Mouse (Mus musculus) monocyte, adult 2 months (primary cell): ENCODE results near the gene Tmprss5.

Experiments used
- DNase-seq, 2 experiments: peaks; one replicate each; pipeline ENCODE4 v3.0.0; 2022; ENCODE audit warnings: low spot score in 2 of 2, low read depth in 1 of 2

Gene Tmprss5

DNA sequence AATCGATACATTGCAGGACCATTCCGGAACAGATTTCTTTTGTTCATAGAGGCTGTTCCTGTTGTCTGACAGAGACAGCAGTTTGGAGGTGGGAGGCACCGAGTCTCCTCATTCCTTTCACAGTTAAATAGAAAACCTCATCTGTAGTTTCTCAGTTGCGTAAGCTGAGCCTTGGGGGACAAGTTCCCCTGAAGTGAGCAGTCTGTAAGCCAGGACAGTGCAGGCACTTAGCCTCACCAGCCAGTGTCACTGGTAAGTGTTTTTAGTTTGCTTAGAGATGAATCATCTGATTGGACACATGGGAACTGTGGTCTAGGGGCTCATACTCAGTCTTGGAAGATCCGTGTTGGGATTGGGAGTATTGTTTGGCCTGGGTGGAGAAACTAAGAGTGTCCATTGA is at the start of gene Tmprss5:
TSS of gene Tmprss5 (plus strand) at position 154 of the 400 bp plus-strand sequence.
- no peak for DNase-seq

DNA sequence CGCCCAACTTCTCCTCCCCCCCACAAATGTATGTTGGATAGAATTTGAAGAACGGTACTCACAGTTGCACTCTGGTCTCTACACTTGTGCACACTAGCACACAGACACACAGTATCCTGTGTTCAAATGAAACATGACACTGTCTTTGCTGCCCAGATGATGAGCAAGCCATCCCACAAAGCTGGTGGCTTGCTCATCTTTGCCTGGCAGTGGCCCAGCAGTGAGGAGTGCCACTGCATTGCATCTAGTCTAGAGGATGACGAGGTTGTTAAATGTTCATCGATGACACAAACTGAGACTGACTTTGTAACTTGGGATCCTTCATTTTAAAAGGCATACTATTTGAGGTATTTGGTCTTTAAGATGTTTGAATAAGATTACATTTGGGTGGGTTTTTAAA is 46.3 kb upstream of the Tmprss5 start:
- DNase-seq = no peak

DNA sequence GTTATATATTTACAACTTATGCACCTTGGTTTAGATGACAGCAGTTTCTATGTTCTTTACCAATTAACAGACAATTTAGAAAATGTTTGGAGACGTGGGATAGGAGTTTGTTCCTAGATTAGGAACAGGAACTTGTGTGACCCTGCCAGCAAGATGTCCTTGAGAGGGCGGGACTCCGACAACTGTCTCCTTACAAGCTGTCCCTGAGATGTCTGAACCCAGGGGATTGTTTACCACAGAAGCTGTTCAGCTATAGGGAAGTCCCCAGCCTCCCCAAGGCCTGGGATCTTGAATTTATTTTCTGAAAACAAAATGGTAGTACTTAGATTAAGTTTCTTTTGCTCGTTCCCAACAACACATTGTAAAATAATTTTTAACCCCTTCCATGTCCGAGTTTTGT is 30.2 kb upstream of the Tmprss5 start:
- DNase-seq = no peak

DNA sequence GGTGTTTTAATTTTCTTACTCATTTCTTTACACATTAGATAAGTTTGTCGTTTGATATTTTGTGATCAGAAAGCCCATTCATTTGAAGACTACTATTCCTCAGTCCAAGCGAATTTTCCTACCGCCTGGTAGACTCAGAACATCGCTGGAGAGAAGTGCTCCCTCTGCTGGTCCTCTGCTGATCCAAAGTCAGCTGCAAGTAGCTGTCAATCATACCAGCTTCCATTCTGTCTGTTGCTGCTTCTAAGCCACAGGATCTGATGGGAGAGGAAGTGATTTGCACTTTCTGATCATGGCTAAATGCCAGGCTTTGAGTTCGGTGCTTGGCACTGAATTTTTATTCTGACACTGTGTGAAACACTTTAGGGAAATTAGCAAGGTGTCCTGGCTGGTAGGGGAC is 29.7 kb upstream of the Tmprss5 start:
- peak; percentile 39 to 42 for DNase-seq

DNA sequence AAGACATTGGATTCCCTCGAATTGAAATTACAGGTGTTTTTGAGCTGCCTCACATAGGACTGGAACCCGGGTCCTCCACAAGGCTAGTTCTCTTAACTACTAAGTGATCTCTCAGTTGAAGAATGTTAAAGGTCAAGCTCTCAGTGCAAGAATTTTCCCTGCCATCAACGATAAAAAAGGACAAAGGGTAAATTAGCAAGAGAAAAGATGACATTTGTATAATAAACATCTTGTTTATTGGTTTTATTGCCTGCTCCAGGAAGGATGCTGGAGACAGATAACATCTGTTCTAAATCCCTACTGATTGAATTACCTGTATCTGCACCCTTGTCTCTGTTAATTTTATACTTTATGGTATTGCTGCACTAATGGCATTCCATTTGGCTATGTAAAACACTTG is 27.0 kb upstream of the Tmprss5 start:
- DNase-seq = no peak

DNA sequence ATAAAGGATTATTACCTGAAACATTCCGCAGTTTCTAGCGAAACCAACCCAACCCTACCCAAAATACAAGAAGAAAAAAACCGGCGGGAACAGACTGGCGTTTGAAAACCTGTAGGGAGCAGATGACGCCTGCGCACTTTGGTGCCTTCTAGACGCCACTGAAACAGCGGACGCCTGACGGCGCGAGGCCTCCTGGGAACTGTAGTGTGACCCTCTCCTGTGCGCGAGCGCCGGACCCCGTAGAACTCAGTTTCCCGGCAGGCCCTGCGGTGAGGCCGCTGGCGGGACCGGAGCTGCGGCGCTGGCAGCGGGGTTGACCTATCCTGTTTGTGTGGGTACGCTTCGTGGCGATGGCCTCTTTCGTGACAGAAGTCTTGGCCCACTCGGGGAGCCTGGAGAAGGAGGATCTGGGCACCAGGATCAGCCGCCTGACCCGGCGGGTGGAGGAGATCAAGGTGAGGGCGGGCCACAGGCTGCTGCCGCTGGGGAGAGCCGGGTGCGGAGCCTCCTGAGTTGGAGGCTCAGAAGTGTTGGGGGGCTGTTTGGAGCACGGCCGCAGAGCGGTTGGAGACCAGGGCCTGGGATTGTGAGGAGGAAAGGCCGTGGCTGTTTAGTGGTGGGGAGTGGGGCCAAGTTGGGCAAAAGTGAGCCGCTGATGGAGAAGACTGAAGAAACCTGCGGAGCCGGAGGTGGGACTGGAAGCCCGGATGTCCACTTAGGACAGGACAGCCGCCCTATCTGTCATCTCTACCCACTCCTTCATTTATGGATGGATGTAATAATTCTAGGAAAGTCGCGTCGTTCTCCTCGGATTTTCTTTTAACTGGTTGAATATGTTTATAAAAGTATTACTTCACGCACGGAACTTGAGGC is 25.5 kb upstream of the Tmprss5 start, which contains the start of gene Zw10:
TSS of gene Zw10 (plus strand) at position 281 of the 873 bp plus-strand sequence.
- peak; percentile 77 to 84 for DNase-seq

DNA sequence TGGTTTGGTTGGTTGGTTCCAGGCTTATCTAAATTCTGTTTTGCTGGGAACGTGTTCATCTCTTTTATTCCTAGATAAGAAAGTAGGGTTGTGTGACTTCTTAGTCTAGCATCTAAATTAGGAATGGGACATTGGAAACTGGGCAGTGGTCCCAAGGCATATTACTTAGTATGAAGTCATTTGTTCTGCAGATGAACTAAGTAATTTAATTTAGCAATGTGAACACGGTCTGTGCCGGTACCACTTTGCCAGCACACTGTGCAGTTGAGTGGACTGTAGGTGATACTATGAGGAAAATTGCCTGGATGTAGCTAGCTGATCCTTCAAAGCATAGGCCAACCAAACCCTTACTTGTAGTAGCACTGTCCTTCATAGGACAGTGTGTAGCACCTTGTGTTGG is 4.2 kb upstream of the Tmprss5 start:
- DNase-seq = no peak

DNA sequence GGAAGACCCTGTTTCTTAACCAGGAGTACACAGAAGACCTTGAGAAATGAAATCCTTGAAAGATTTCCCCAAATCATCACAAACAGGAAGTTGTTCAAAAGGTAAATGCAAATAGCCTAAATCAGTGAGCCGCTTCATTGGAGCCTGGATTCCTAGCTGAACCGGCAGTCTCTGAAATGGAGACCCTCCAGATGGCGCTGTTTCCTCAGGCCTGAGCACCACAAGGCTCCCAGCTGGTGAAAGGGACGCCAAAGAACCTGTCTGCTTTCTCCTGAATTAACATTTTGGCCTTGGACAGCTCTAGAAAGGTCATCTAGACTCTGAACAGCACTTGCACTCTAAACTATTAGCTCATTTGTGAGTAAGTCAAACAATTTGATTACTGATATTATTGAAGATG is 501 bp downstream of the Tmprss5 start:
- DNase-seq = no peak

DNA sequence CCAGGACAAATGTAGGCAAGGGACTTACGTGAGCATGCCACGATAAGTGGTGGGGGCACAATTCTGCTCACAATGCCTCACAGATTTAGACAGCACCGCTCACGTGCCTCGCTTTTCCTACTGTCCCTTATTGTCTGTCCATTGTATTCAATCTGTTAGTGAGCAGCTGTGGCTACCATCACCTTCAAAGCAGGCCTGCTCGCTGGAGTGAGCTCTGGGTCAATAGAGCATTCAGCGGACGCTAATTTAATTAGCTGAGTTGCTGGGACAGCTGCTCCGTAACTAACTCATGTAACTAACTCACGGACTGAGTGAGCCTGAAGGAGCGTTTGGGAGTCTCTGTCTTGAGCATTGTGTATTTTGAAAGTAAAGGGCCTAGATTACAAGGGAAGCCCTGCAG is 6.3 kb downstream of the Tmprss5 start:
- DNase-seq = no peak

DNA sequence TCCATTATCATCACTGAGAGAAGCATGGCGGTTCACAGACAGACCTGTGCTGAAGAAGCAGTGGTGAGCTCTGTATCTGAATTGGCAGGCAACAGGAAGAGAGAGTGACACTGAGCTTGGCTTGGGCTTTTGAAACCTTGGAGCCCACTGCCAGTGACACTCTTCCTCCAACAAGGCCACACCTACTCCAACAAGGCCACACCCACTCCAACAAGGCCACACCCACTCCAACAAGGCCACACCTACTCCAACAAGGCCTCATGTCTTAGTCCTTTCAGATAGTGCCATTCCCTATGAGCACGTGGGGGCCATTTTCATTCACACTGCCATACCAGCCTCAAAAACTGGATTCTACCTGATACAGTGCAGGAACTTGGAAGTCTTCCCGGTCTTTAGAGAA is 17.8 kb downstream of the Tmprss5 start:
- no peak for DNase-seq

DNA sequence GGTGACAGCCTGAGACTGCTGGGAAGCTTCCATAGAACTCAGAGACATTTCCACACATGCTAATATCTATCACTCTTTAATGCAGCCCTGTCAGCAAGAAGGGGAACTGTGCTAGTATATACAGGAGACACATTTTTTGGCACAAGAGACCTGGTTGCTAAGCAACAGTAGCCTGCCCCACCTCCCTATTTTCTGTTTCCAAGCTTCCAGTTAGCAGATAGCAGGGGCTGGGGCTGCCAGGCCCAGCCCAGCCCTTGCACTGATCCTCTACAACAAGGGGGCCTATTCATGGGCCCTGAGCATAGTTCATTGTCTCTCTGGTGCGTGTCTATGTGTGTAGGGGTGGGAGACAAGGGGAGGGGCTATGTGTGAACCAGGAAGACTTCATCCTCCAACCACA is 21.3 kb downstream of the Tmprss5 start:
- no peak for DNase-seq

DNA sequence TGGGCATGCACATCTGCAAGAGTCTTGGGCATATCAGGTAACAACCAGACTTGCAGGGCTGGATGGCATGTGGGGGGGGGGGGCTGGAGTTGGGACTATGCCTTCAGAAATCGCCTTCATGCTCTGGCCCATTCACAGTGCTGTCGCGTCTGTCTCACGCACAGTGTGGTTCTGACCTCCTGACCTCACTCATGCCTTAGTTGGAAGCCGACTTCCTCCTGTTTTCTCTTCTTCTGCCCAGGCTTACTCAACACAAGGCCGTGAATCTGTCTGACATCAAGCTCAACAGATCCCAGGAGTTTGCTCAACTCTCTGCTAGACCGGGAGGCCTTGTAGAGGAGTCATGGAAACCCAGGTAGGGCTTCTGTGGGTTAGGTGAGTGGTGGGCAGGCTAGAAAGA is 28.0 kb downstream of the Tmprss5 start:
- DNase-seq = no peak

DNA sequence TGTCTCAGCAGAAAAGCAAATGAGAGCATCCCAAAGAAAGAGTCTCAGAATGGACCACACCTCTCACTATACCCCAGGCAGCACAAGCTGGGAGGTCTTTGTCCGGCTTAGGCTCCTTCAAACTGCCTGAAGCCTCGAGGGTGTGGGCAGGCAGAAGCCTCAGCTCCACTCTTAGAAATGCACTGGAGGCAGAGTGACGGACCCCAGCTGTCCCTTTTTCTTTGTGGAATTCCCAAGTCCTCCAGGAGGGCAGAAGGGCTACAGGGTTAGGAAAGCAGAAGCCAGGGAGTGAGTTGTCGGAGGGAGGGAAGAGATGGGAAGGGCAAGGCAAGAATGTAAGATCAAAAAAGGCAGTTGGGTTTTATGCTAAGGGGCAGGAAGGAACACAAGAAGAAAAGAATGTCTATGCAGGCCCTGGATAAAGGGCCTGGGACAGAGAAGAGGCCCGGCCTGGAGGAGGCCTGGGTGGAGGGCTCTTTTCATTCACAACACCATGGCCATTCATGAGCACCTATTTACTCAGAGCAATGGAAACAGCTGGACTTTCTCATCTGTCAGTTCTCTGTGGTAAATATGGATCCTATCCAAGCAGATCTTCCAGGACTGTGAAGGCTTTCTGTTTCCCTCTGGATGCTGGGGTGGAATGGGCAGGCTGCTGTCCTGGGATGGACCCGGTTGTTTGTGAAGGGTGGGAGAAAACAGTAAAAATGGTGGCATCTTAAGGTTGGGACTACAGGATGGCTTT is 29.6 kb downstream of the Tmprss5 start:
- DNase-seq = no peak

DNA sequence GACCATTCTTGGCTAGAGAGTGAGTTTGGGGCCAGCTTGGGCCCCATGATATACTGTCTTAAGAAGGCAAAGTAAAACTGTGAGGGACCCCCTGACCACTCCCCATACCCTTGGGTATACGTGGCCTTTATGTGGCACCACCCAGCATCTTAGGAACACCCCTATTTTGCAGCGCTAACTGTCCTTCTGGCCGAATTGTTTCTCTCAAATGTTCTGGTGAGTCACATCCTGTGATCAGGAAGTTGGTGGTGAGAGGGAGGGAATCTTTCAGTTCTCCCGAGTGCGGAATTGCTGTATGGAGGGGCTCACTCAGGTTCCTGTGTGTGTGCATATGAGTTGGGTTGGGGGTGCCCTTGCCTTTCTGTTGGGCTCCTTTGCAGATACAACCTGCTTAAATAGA is 30.2 kb downstream of the Tmprss5 start:
- DNase-seq = no peak

DNA sequence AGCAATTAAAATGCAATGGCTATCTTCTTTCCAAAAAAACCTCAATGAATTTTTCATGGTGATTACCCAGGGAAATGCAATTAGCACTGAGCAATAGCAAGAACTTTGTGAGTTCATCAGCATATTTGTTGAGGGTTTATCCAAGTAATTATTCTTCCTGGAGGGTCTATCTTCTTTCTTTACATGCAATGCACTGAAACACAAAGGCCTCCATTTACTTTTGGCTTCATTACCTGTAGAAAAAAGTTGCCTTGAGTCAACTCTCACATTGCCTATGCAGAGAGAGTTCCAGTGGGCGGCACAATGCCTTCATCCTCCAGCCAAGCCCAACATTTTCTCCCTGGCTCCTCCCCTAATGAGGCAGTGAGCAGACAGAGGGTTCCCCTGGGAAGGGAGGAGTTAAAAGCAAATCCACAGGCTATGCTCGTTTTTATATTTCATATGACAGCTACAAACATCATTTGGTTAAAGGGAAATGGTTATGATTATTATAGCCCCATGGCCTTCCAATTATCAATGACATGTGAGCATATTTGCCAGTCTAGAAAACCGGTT is 37.3 kb downstream of the Tmprss5 start:
- no peak for DNase-seq

DNA sequence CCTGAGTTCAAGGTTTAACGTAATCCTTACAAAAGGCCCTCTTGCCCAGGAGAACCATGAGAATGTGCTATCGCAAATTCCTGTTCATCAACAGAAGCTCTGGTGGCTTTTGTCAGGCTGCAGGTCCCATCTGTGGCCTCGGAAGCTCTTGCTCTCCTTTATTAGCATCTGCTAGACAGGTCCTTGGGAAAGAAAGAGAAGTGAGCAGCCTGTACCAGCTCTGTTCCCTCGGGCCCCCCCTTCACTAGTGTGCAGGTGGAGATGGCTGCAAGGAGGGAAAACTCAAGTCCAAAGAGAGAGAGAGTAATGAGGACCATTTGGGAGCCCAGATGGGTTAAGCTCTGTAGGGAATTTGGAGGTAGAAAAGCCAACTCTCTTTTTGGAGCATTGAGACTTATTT is 38.7 kb downstream of the Tmprss5 start:
- DNase-seq = no peak

DNA sequence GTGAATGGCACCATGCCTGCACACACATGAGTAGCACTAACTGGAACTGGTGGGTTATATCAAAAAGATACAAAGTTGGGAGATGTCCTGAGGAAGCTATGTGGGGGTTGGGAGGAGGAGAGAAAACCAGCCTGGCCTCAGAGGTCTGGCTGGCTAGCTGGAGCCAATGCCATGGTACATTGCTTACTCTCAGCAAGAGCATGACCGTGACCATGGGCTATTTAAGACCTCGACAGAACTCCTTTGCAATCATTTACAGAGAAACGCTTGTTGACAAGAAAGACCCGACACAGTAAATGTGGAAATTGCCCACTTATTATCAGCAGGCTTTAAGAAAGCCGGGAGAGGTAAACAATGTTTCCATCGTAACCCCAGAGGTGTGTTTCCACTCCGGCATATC is 44.6 kb downstream of the Tmprss5 start:
- DNase-seq = no peak

DNA sequence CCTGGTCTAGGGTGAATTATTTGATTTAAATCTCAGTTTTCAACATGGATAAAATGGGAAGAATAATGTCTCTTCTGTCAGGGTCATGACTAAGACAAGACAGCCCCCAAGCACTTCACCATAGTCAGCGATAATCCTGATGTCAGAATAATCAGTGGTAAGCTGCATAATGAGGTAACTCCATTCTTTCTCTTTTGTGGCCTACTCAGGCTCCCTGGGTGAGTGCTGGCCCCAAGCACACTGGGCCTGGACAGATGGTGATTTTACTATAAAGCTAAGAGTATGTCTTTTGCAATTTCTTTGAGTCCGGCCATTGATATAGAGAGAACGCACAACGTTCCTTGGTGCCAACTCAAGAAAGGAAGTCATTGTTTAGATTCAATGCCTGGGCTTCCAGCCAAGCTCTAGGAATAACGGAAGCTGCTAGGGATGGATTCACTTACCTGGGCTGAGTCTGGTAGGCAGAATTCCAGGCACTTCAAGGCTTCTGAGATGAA is 49.5 kb downstream of the Tmprss5 start:
- DNase-seq = no peak

DNA sequence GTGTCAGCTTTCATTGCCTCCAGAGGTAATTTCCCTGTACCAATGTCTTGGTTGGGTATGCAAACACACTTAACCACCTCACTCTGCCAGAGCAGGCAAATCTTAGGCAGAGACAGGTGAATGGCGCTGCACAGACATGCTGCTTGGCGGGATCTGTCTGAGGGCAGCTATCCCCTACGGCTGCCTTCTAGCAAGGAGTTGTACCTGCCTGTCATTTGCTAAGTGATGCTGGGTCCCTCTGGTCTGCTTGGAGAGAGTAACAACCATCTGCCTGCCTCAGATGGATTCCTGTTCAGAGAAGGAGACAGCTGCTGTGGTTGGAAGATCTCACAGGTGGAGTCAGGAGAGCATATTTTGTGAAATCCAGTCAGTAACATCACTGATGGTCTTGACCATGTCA is 62.8 kb downstream of the Tmprss5 start:
- no peak for DNase-seq

DNA sequence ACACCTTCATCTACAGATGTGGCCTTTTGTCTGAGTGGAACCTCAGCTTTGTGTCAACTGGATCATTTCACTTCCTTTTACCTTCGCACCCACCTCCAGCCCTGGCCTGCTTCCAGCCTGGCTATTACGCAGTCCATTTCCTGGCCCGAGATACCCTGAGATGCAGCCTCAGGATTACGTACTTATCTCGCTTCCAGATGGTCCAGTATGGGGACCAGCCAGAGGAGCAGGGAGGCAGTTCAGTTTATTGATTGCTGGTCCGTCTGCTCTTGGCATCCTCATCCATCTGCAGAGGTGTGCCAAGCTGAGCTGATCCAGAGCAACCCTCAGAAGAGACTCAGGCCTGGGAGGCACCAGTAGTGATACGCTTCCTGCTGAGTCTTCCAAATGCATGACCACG is 64.7 kb downstream of the Tmprss5 start:
- DNase-seq = no peak

DNA sequence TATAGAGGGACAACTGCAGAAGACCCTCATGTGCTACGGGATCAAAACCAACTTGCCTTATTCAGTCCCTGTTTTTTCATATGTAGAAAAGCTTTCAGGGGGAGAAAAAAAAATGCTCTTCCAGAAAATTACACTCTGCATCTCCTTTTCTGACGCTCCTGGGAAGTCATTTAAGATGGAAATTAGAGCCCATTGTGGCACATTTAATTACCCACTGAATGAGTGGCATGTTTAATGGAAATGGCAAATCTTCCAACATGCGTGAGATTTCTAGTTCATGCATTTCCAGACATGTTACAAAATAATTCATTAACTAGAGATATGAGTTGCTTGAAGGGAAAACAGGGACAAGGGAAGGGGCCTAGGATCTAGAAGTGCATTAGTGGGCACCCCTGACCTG is 66.0 kb downstream of the Tmprss5 start:
- no peak for DNase-seq
